Mouse (Mus musculus) kidney, adult 11 months (tissue): Measurements from ENCODE around the gene Adcy6.
"Not testable (repeated sequence)": the region's sequence is repeated elsewhere in the genome, so short reads cannot be mapped to it uniquely, and the experiment has no call there.

Experiments
- DNase-seq: peaks from one replicate; pipeline ENCODE4 v3.0.0; 2022

Adcy6 gene

GRCm38 (mm10) chr15:98596609-98597008, 13.3 kb downstream of the Adcy6 start:
- no peak for DNase-seq

DNA sequence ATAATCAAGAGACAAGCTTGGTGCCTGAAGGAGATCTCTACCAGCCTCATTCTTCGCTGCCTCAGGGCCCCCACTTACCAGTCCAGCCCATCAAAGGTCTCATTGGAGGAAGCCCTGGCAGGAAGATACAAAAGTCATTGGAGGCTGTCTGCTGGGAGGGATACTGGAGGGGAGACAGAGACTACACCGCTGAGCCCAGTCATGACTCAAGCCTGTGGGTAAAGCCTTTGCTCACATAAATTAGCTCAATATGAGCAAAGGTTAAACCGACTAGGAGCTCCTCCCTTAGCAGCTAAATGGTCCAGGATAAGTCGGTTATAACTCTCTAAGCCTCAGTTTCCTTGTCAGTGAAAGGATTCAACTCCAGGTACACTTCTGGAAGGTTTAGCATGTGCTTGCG, 14.8 kb downstream of the Adcy6 start:
- no peak for DNase-seq

GRCm38 (mm10) chr15:98594193-98594592, 15.7 kb downstream of the Adcy6 start:
- DNase-seq: no peak

- DNase-seq: no peak
These were observed 18.5 kb downstream of the Adcy6 start for GRCm38 (mm10) chr15:98591396-98591795.

DNA sequence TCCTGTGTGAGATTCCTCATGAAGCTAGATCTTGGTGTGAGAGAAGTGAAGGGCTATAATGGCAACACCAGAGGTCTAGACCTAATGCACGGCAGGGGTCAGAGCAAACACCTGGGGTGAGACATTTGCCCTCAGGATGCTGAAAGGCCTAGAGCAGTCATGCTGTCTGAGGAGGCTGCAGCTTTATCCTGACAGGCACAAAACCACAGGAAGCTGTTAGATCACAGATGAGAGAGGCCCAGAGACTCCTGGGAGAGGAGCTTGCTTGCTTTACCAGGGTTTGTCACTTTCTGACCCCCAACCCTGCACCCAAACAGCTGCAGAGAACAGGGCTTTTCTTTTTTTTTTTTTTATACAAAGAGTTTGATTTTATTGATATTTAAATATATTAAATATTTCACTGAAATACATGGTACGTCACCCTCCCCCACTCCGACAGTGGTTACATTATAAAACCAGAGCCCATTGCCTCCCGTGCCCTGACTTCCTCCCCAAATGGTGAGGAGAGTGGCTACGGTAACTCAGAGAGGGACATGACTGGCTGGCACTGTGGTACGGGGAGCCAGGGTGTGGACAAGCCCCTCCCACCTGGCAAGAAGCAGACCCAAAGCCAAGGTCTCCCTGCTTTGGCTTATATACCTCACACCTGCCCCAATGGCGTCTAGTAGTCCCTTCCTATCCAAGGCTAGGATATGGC, 20.1 kb downstream of the Adcy6 start:
- no peak for DNase-seq

GRCm38 (mm10) chr15:98587751-98588150, 22.1 kb downstream of the Adcy6 start:
- no peak for DNase-seq

DNA sequence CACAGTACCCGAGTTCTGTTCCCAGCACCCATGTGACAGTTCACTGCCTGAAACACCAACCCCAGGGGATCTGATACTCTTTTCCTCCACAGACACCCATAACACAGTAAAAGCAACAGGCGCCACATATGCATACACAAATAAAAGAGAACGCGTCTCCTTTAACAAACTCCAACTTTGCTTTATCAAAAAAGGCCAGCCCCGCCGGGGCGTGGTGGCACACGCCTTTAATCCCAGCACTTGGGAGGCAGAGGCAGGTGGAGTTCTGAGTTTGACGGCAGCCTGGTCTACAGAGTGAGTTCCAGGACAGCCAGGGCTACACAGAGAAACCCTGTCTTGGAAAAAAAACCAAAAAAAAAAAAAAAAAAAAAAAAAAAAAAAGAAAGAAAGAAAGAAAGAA, 23.7 kb downstream of the Adcy6 start:
- not testable (repeated sequence) for DNase-seq

- peak; percentile 64 for DNase-seq
These were observed 24.5 kb downstream of the Adcy6 start for GRCm38 (mm10) chr15:98585421-98585820.

GRCm38 (mm10) chr15:98582996-98583395, 26.9 kb downstream of the Adcy6 start:
- DNase-seq: no peak

DNA sequence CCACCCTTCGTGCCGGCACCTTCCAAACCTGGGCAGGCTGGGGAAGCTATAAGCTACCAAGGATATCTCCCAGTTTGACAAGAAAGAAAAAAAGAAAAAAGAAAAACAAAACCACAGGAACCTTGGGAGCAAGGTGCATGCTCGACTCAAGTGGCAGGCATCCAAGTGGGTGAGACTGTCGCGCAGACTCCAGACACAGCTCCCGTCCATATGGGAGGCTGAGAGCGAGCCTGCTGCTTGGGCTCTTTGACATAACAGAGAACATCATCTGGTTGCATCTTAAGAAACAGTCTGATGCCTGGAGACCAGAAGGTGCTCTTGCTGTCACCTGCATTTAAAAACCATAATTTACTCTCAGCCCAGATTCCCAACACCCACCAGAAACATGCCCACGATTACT, 27.5 kb downstream of the Adcy6 start:
- peak; percentile 61 for DNase-seq

DNA sequence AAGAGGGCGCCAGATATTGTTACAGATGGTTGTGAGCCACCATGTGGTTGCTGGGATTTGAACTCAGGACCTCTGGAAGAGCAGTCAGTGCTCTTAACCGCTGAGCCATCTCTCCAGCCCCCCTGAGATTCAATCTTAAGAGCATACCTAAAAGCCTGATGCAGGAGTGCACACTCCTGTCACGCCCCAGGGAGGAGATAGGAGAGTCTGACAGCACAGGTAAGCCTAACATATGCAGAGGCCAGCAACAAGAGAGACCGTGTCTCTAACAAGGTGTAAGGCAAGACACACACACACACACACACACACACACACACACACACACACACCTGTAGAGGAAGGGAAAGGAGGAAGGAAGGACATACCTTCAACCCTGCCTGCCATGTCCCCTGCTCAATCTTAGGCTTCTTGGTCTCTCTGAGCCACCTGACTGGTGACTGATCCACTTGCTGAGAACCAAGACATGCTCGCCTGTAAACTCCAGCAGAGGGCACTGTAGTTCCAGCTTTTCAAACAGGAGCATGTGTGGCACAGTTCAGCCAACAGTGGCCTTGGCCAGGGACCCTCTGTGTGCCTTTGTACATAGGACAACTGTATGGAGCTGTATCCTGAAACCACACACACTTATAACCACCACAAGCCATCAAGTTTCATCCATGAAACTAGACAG, 29.9 kb downstream of the Adcy6 start:
- DNase-seq: peak; percentile 79

GRCm38 (mm10) chr15:98579310-98579709, 30.6 kb downstream of the Adcy6 start:
- no peak for DNase-seq

DNA sequence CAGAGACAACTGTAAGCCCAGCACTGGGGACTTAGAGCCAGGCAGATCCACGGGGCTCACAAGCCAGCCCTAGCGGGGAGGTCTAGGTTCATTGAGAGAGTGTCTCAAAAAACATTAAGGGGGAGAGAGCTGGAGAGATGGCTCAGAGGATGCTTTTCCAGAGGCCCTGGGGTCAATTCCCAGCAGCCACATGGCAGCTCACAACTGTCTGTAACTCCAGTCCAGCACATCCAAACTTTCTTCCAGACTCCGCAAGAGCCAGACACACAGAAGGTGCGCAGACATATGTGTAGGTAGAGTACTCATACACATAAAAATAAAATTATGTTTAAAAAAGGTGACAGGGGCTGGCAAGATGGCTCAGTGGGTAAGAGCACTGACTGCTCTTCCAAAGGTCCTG, 36.6 kb downstream of the Adcy6 start:
- no peak for DNase-seq

GRCm38 (mm10) chr15:98570873-98571538, 38.9 kb downstream of the Adcy6 start, which contains the start of the genes Ccnt1 and 4930415O20Rik:
TSS of gene Ccnt1 (minus strand) at chr15:98570923.
TSS of gene 4930415O20Rik (plus strand) at chr15:98571004.
- DNase-seq: no peak

GRCm38 (mm10) chr15:98569795-98570365, 40.0 kb downstream of the Adcy6 start:
- DNase-seq: peak; percentile 40

DNA sequence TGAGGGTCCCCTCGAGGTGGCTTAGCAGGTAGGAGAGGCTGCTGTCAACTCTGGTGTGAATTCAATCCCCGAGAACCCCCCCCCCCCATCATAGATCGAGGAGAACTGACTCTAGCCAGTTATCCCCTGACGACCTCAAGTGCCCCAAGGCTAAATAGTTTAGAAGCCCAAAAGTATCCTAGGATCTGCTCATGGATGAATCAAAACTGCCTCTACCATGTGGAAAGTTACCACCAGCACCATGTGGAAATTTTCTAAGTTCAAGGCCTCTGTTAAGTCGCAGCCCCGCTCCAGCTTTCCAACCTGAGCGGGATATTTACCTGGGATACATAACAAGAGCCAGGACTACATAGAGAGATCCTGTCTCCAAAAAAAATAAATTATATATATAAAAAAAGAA, 40.7 kb downstream of the Adcy6 start:
- no peak for DNase-seq

DNA sequence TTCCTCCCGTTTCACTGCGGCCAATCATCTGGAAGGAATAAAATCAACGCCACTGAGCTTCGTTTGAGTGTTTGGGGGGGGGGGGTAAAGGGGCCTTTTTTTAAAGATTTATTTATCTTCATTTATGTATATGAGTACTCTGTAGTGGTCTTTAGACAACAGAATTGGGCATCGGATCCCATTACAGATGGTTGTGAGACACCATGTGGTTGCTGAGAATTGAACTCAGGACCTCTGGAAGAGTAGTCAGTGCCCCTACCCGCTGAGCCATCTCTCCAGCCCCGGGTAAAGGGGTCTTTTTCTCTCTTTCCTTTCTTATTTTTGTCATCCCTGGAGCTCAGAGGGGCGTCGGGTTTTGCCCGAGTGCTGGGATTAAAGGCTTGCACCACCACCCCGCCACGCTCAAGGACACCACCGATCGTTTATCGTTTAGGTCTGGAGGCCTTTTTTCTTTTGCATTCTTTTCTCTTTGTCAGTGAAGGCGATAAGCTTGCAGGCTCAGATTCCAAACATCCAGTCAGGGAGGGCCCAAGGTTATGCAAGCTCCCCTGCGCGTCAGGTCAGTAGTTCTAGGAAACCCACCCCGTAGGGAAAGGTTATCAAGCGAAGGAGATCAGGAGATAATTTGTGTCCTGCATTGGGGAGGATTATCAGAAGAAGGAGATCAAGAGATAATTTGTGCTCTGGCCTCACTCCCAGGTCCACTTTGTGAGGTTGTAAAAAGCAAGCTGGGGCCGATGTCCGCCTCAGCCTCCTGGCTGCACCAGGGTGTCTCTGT, 41.4 kb downstream of the Adcy6 start:
- peak; percentile 33 for DNase-seq

DNA sequence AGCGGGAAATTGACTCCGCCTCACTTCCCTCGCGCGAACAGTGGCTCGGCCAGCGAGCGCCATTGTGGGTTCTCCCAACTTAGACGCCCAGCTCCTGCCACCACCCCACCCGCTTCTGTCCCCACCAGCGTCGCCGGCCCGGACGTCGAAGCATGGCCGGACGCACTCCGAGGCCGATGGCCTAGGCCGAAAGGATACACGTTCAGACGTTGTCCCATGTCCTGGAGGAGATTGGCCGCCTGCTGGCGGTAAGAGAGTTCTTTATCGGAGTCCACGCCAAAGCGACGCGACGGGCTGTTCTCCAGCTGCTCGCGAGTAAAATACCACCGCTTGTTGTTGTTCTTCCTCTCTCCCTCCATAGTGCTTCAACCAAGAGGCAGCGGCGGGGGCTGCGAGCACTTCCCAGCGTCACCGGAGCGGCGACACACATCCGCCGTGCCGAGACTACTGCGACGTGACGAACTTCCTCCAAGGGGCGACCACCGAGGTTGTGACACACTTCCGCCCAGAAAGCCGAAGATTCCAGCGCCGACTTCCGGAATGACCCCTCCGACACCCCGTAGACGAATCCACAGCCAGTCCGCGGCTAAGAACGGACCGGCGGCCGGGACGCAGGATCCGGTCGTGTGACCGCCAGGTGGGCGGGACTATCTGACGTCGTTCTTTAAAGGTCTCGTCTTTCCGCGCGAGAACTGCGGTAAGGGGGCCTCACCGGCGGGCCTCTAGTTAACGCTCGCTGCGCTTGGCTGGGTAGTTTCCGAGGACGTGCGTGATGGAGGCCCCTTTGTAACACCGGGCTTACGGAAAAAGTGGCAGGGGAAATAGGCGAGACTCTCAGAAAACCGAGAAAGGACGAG, 42.4 kb downstream of the Adcy6 start:
- peak; percentile 99 for DNase-seq

DNA sequence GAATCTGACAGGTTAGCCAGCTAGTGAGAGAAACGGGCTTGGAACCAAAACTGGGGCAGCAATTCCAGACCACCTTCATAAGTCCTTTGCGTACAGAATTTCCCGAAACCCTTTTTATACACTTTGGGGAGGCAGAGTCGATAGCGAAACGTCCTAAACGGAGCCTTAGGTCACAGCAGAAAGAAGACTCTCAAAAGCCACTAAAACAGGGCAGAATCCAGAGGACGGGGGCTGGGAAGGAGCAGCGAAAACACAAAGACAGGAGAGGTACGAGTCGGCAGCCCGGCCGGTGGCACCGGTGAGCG, 43.0 kb downstream of the Adcy6 start:
- DNase-seq: no peak

GRCm38 (mm10) chr15:98557186-98557585, 52.7 kb downstream of the Adcy6 start:
- DNase-seq: no peak

DNA sequence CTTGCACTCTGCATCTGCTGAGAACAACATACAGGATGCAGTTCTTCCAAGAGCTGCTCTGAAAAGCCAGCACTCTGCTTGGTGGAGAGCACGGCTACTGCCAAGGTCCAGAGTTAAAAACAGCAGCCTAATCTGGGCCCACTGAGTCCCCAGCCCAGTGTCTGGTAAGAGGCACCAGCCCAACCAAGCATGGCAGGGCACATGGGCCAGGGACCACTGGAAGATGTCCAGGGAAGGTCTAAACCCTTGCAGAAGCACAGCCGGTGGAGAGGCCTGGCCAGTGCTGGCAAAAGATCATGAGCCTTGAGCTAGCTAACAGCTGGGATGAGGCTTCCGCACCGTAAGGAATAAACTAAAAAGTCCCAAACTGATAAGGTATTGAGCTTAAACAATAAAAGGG, 54.0 kb downstream of the Adcy6 start:
- no peak for DNase-seq

- no peak for DNase-seq
These were observed 57.1 kb downstream of the Adcy6 start for GRCm38 (mm10) chr15:98552758-98553157.
